Mouse (Mus musculus) CD4-positive, CD25-positive, alpha-beta regulatory T cell, adult 4 months (primary cell): ENCODE results near the gene Dao. TPM values are rescaled to one million over a fixed set of nuclear protein-coding genes. Genes with fewer than 3 reads are reported as not detected.
A peak's percentile ranks its signal among the peaks of the same experiment; 100 is the strongest.

Experiments
- ATAC-seq: one replicate; pipeline ENCODE4 v1.8.0; 2017
- polyA plus RNA-seq, 2 experiments: library from polyadenylated mRNA; unstranded; fragments of 100-300 nt; shearing (Covaris generic); gene quantifications; one replicate each; pipeline ENCODE4 v1.2.1; 2017

The Dao gene
- polyA plus RNA-seq, 2 experiments from 2014 or later: 0.56 to 1.4 TPM

- no peak for ATAC-seq
Measured at GRCm38 (mm10) chr5:113984025-113984740, 19.3 kb upstream of the Dao start.

- ATAC-seq: peak; percentile 65
Measured at GRCm38 (mm10) chr5:113985737-113986136, 17.8 kb upstream of the Dao start.

- ATAC-seq: peak; percentile 51
Measured at GRCm38 (mm10) chr5:113986182-113986961, 17.1 kb upstream of the Dao start.

GRCm38 (mm10) chr5:113989437-113990024 lies 14.0 kb upstream of the Dao start:
- ATAC-seq: no peak

- ATAC-seq: no peak
Measured at GRCm38 (mm10) chr5:113990593-113990992, 12.9 kb upstream of the Dao start.

- ATAC-seq: no peak
Measured at GRCm38 (mm10) chr5:113991141-113991540, 12.4 kb upstream of the Dao start.

GRCm38 (mm10) chr5:113992339-113992831 lies 11.1 kb upstream of the Dao start:
- peak; percentile 96 for ATAC-seq

- ATAC-seq: peak; percentile 30
Measured at GRCm38 (mm10) chr5:113993031-113993486, 10.4 kb upstream of the Dao start.

- peak; percentile 11 for ATAC-seq
Measured at GRCm38 (mm10) chr5:113993487-113994465, 9.7 kb upstream of the Dao start, which contains the start of gene Ssh1. TSS of gene Ssh1 (minus strand) at chr5:113993894.

GRCm38 (mm10) chr5:113996458-113996857 lies 7.0 kb upstream of the Dao start:
- ATAC-seq: no peak

- peak; percentile 66 for ATAC-seq
Measured at GRCm38 (mm10) chr5:113999382-113999781, 4.1 kb upstream of the Dao start.

GRCm38 (mm10) chr5:114004573-114004972 lies 1.1 kb downstream of the Dao start:
- ATAC-seq: no peak

GRCm38 (mm10) chr5:114005100-114005499 lies 1.6 kb downstream of the Dao start:
- no peak for ATAC-seq

GRCm38 (mm10) chr5:114006974-114007373 lies 3.5 kb downstream of the Dao start:
- no peak for ATAC-seq

- ATAC-seq: no peak
Measured at GRCm38 (mm10) chr5:114007753-114008453, 4.4 kb downstream of the Dao start.

GRCm38 (mm10) chr5:114009049-114009448 lies 5.5 kb downstream of the Dao start:
- no peak for ATAC-seq

GRCm38 (mm10) chr5:114015121-114015520 lies 11.6 kb downstream of the Dao start:
- ATAC-seq: no peak

GRCm38 (mm10) chr5:114024390-114024789 lies 20.9 kb downstream of the Dao start:
- ATAC-seq: peak; percentile 43

- ATAC-seq: no peak
Measured at GRCm38 (mm10) chr5:114024885-114025284, 21.4 kb downstream of the Dao start.

- no peak for ATAC-seq
Measured at GRCm38 (mm10) chr5:114027217-114027944, 23.9 kb downstream of the Dao start.

GRCm38 (mm10) chr5:114028111-114028510 lies 24.6 kb downstream of the Dao start:
- ATAC-seq: no peak
